Mouse (Mus musculus): ENCODE data around the gene Spred1. TPM values are rescaled to one million over a fixed set of nuclear protein-coding genes. Genes with fewer than 3 reads are reported as not detected.

Gene Spred1
- polyA plus RNA-seq, 1 experiment from 2014 or later, result 2.8 TPM

- Histone ChIP-seq H3K4me2 (ENCODE audit: low read depth, low read length) (no peak overlapping the region), H3K27me3 (ENCODE audit: insufficient read depth, low read length) (no peaks in the 10 kb centered on the region), H3K9me3 (ENCODE audit: low read length) (no peaks in the 10 kb centered on the region), H3K36me3 (replicated peaks; ENCODE audit: insufficient read depth, low read length) (no peaks in the 10 kb centered on the region), H3K4me3 (ENCODE audit: low read depth, low read length) (no peak overlapping the region), H3K4me1 (ENCODE audit: insufficient read depth) (peaks cover 11% of the 10 kb centered on the region; the same call in 1 of the 2 replicates), H3K27ac (ENCODE audit: low read depth) (no peak overlapping the region), H3K9ac (replicated peaks) (no peak overlapping the region)
- ATAC-seq (peak; percentile 88), DNase-seq (no peak)
- TF ChIP-seq EP300 (IDR thresholded peaks at IDR 0.05; ENCODE audit: low read depth) (no peak), CTCF (IDR thresholded peaks at IDR 0.05; ENCODE audit: low read depth) (no peak)
- WGBS (ENCODE audit: insufficient replicate concordance), result 59% methylated on average over 4 of the region's 4 CpGs
Measured at GRCm38 (mm10) chr2:117087458-117087820, 33.7 kb upstream of the Spred1 start.

GRCm38 (mm10) chr2:117089482-117089881 is 31.7 kb upstream of the Spred1 start:
- Histone ChIP-seq H3K4me2 (ENCODE audit: low read depth, low read length) (no peak overlapping the region), H3K4me3 (ENCODE audit: low read depth, low read length) (no peak overlapping the region), H3K9me3 (ENCODE audit: low read length) (no peaks in the 10 kb centered on the region), H3K36me3 (replicated peaks; ENCODE audit: insufficient read depth, low read length) (no peaks in the 10 kb centered on the region), H3K27ac (ENCODE audit: low read depth) (no peak overlapping the region), H3K9ac (replicated peaks) (no peak overlapping the region), H3K4me1 (ENCODE audit: insufficient read depth) (peaks cover 20% of the 10 kb centered on the region; the same call in 1 of the 2 replicates), H3K27me3 (ENCODE audit: insufficient read depth, low read length) (no peaks in the 10 kb centered on the region)
- ATAC-seq (no peak), DNase-seq (no peak)
- WGBS (ENCODE audit: insufficient replicate concordance), result 75% methylated on average over 1 of the region's 1 CpGs
- TF ChIP-seq EP300 (IDR thresholded peaks at IDR 0.05; ENCODE audit: low read depth) (no peak), CTCF (IDR thresholded peaks at IDR 0.05; ENCODE audit: low read depth) (no peak)

GRCm38 (mm10) chr2:117090061-117090460 is 31.1 kb upstream of the Spred1 start:
- no peaks in the 10 kb centered on the region for H3K9me3 ChIP-seq (ENCODE audit: low read length)
- ATAC-seq, result no peak
- H3K9ac ChIP-seq (replicated peaks), result no peak overlapping the region
- H3K27me3 ChIP-seq (ENCODE audit: insufficient read depth, low read length), result no peaks in the 10 kb centered on the region
- TF ChIP-seq EP300 (IDR thresholded peaks at IDR 0.05; ENCODE audit: low read depth) (no peak), CTCF (IDR thresholded peaks at IDR 0.05; ENCODE audit: low read depth) (no peak)
- no peak overlapping the region for H3K4me2 ChIP-seq (ENCODE audit: low read depth, low read length)
- no peak overlapping the region for H3K4me3 ChIP-seq (ENCODE audit: low read depth, low read length)
- DNase-seq, result no peak
- 76% methylated on average over 3 of the region's 3 CpGs for WGBS (ENCODE audit: insufficient replicate concordance)
- peaks cover 20% of the 10 kb centered on the region; the same call in 1 of the 2 replicates for H3K4me1 ChIP-seq (ENCODE audit: insufficient read depth)
- H3K36me3 ChIP-seq (replicated peaks; ENCODE audit: insufficient read depth, low read length), result no peaks in the 10 kb centered on the region
- H3K27ac ChIP-seq (ENCODE audit: low read depth), result no peak overlapping the region

GRCm38 (mm10) chr2:117092946-117093401 is 28.2 kb upstream of the Spred1 start:
- 20% methylated on average over 2 of the region's 2 CpGs for WGBS (ENCODE audit: insufficient replicate concordance)
- no peak for TF ChIP-seq CTCF (IDR thresholded peaks at IDR 0.05; ENCODE audit: low read depth)
- Histone ChIP-seq H3K4me1 (ENCODE audit: insufficient read depth) (peaks cover 15% of the 10 kb centered on the region), H3K4me3 (ENCODE audit: low read depth, low read length) (no peak overlapping the region), H3K27me3 (ENCODE audit: insufficient read depth, low read length) (no peaks in the 10 kb centered on the region), H3K4me2 (ENCODE audit: low read depth, low read length) (no peak overlapping the region), H3K9ac (replicated peaks) (no peak overlapping the region), H3K27ac (ENCODE audit: low read depth) (no peak overlapping the region), H3K9me3 (ENCODE audit: low read length) (no peaks in the 10 kb centered on the region), H3K36me3 (replicated peaks; ENCODE audit: insufficient read depth, low read length) (no peaks in the 10 kb centered on the region)
- DNase-seq (no peak), ATAC-seq (no peak)

- TF ChIP-seq CTCF (IDR thresholded peaks at IDR 0.05; ENCODE audit: low read depth) (no peak), EP300 (IDR thresholded peaks at IDR 0.05; ENCODE audit: low read depth) (no peak)
- Histone ChIP-seq H3K36me3 (replicated peaks; ENCODE audit: insufficient read depth, low read length) (no peaks in the 10 kb centered on the region), H3K4me3 (ENCODE audit: low read depth, low read length) (no peak overlapping the region), H3K27ac (ENCODE audit: low read depth) (no peak overlapping the region), H3K4me2 (ENCODE audit: low read depth, low read length) (no peak overlapping the region), H3K27me3 (ENCODE audit: insufficient read depth, low read length) (no peaks in the 10 kb centered on the region), H3K9me3 (ENCODE audit: low read length) (no peaks in the 10 kb centered on the region), H3K9ac (replicated peaks) (no peak overlapping the region), H3K4me1 (ENCODE audit: insufficient read depth) (peaks cover 15% of the 10 kb centered on the region)
- 57% methylated on average over 3 of the region's 3 CpGs for WGBS (ENCODE audit: insufficient replicate concordance)
- ATAC-seq (no peak), DNase-seq (no peak)
Measured at GRCm38 (mm10) chr2:117095491-117095890, 25.7 kb upstream of the Spred1 start.

- no peak overlapping the region for H3K4me3 ChIP-seq (ENCODE audit: low read depth, low read length)
- peaks cover 15% of the 10 kb centered on the region for H3K4me1 ChIP-seq (ENCODE audit: insufficient read depth)
- H3K9me3 ChIP-seq (ENCODE audit: low read length), result no peaks in the 10 kb centered on the region
- H3K27ac ChIP-seq (ENCODE audit: low read depth), result no peak overlapping the region
- WGBS (ENCODE audit: insufficient replicate concordance), result 34% methylated on average over 5 of the region's 5 CpGs
- ATAC-seq (no peak), DNase-seq (no peak)
- H3K27me3 ChIP-seq (ENCODE audit: insufficient read depth, low read length), result no peaks in the 10 kb centered on the region
- H3K36me3 ChIP-seq (replicated peaks; ENCODE audit: insufficient read depth, low read length), result no peaks in the 10 kb centered on the region
- TF ChIP-seq EP300 (IDR thresholded peaks at IDR 0.05; ENCODE audit: low read depth) (no peak), CTCF (IDR thresholded peaks at IDR 0.05; ENCODE audit: low read depth) (no peak)
- H3K9ac ChIP-seq (replicated peaks), result no peak overlapping the region
- no peak overlapping the region for H3K4me2 ChIP-seq (ENCODE audit: low read depth, low read length)
Measured at GRCm38 (mm10) chr2:117097305-117097704, 23.9 kb upstream of the Spred1 start.

- Histone ChIP-seq H3K9ac (replicated peaks) (no peak overlapping the region), H3K36me3 (replicated peaks; ENCODE audit: insufficient read depth, low read length) (no peaks in the 10 kb centered on the region), H3K4me2 (ENCODE audit: low read depth, low read length) (no peak overlapping the region), H3K4me3 (ENCODE audit: low read depth, low read length) (no peak overlapping the region), H3K27me3 (ENCODE audit: insufficient read depth, low read length) (no peaks in the 10 kb centered on the region), H3K9me3 (ENCODE audit: low read length) (no peaks in the 10 kb centered on the region), H3K27ac (ENCODE audit: low read depth) (no peak overlapping the region), H3K4me1 (ENCODE audit: insufficient read depth) (peaks cover 6% of the 10 kb centered on the region; the same call in 1 of the 2 replicates)
- DNase-seq, result no peak
- ATAC-seq, result no peak
- no peak for TF ChIP-seq CTCF (IDR thresholded peaks at IDR 0.05; ENCODE audit: low read depth)
- TF ChIP-seq EP300 (IDR thresholded peaks at IDR 0.05; ENCODE audit: low read depth), result no peak
- 51% methylated on average over 10 of the region's 10 CpGs for WGBS (ENCODE audit: insufficient replicate concordance)
Measured at GRCm38 (mm10) chr2:117099316-117099715, 21.9 kb upstream of the Spred1 start.
